Mouse (Mus musculus): Measurements from ENCODE around the gene Vps72.
"Not testable (repeated sequence)": the region's sequence is repeated elsewhere in the genome, so short reads cannot be mapped to it uniquely, and the experiment has no call there.

DNA sequence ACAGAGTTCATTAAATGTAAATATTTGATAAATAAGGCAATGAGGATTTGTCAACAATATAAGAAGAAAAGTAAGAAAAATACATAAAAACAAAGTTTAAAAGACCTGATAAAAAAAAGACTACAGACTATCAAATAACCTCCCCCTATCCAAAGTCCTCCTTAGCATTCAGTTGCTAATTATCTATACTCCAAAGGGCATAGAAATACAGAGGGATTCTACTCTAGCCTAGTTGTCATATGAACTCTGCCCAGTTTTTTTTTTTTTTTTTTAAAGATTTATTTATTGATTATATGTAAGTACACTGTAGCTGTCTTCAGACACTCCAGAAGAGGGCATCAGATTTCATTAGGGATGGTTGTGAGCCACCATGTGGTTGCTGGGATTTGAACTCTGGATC, 3.5 kb upstream of the Vps72 start:
- not testable (repeated sequence) for TF ChIP-seq CTCF (IDR thresholded peaks at IDR 0.05; ENCODE audit: control insufficient read depth, insufficient read depth, insufficient read length); MYOD1 (IDR thresholded peaks at IDR 0.05; ENCODE audit: control insufficient read depth, insufficient read length, low read depth); FOSL1 (IDR thresholded peaks at IDR 0.05; ENCODE audit: insufficient read depth, low read length, poor library complexity, severe bottlenecking); CEBPB (IDR thresholded peaks at IDR 0.05; ENCODE audit: low read depth)

All from C2C12 (cell line).